Mouse (Mus musculus) embryonic facial prominence, embryonic 15.5 days (tissue): ENCODE measurements around the gene Leng8. TPM values are rescaled to one million over a fixed set of nuclear protein-coding genes. Genes with fewer than 3 reads are reported as not detected.

Source experiments
- ATAC-seq: fragments of 200-750 bp; cut with Nextera tagmentation; 2 replicates; pipeline ENCODE4 v1.8.0; 2017; ENCODE audit warnings: low read depth, moderate TSS enrichment; ENCODE audit not compliant: insufficient number of reproducible peaks, low FRiP score, low TSS enrichment
- H3K27ac ChIP-seq: fragments of 300-500 bp; sonication (generic); replicated peaks from 2 replicates; pipeline ENCODE4 v1.5.1; 2015; ENCODE audit warnings: mild to moderate bottlenecking, inconsistent platforms
- H3K27me3 ChIP-seq: fragments of 300-500 bp; sonication (generic); 2 replicates; pipeline ENCODE4 v1.6.1; 2015; ENCODE audit warnings: inconsistent platforms
- H3K36me3 ChIP-seq: fragments of 300-500 bp; sonication (generic); 2 replicates; pipeline ENCODE4 v1.6.1; 2015; ENCODE audit warnings: mild to moderate bottlenecking, inconsistent platforms
- H3K4me1 ChIP-seq: fragments of 300-500 bp; sonication (generic); 2 replicates; pipeline ENCODE4 v1.6.1; 2015; ENCODE audit warnings: inconsistent platforms
- H3K4me2 ChIP-seq: fragments of 300-500 bp; sonication (generic); replicated peaks from 2 replicates; pipeline ENCODE4 v1.6.1; 2015; ENCODE audit warnings: mild to moderate bottlenecking, inconsistent platforms
- H3K4me3 ChIP-seq: fragments of 300-500 bp; sonication (generic); replicated peaks from 2 replicates; pipeline ENCODE4 v1.5.1; 2015; ENCODE audit warnings: mild to moderate bottlenecking, inconsistent platforms
- H3K9ac ChIP-seq: fragments of 300-500 bp; sonication (generic); 2 replicates; pipeline ENCODE4 v1.6.1; 2015; ENCODE audit warnings: inconsistent platforms
- H3K9me3 ChIP-seq: fragments of 300-500 bp; sonication (generic); replicated peaks from 2 replicates; pipeline ENCODE4 v1.6.1; 2016; ENCODE audit warnings: inconsistent platforms
- WGBS: fragments of 180-500 bp; shearing (Covaris S2); methylation state at CpG from one replicate; pipeline ENCODE4 v1.1.7; 2015; 5-methylcytosine and 5-hydroxymethylcytosine counted together
- polyA plus RNA-seq: library from polyadenylated mRNA; unstranded; fragments of >200 nt; fragmentation: Nextera tagmentation; extraction: Ambion mirVana; gene quantifications from 2 replicates; pipeline ENCODE4 v1.2.1, GENCODE M21; 2015

Gene Leng8
- polyA plus RNA-seq, 1 experiment from 2014 or later, result 82.2 TPM

DNA sequence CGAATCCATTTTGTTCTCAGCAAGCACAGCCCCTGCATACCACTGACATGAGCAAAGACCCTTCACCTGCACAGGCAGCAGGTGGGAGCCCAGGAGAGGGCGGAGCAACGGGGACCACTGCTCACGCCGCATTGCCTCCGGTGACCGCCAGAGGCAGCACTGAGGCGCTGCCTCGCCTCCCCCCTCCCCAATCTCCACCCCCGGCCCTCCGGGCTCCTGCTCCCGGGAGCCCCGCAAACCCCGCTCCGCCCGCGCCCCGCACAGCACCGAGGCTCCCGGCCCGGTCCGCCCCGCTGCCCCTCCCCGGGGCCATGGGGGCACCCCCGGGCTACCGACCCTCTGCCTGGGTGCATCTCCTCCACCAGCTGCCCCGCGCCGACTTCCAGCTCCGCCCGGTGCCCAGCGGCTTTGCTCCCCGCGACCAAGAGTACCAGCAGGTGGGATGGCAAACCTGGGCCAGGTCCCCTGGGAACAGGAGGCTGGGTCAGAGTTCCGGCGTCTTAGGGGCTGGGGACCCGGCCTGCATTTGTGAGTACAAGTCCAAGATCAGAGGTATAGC, 17.4 kb upstream of the Leng8 start, which contains the start of gene Ttyh1:
Gene Ttyh1 (plus strand): TSS at position 65 of the 559 bp plus-strand sequence.
- Histone ChIP-seq H3K9me3 (no peaks in the 10 kb centered on the region), H3K4me3 (peak within 1 kb of the TSS; percentile 51), H3K27me3 (peaks cover 21% of the 10 kb centered on the region), H3K27ac (no peak within 1 kb of the TSS), H3K4me2 (peak within 1 kb of the TSS; percentile 86), H3K4me1 (peaks cover 22% of the 10 kb centered on the region), H3K9ac (peak within 1 kb of the TSS; percentile 28; the same call in 1 of the 2 replicates), H3K36me3 (no peaks in the 10 kb centered on the region)
- 2% methylated on average over 35 of the region's 37 CpGs for WGBS
- ATAC-seq, result no peak

DNA sequence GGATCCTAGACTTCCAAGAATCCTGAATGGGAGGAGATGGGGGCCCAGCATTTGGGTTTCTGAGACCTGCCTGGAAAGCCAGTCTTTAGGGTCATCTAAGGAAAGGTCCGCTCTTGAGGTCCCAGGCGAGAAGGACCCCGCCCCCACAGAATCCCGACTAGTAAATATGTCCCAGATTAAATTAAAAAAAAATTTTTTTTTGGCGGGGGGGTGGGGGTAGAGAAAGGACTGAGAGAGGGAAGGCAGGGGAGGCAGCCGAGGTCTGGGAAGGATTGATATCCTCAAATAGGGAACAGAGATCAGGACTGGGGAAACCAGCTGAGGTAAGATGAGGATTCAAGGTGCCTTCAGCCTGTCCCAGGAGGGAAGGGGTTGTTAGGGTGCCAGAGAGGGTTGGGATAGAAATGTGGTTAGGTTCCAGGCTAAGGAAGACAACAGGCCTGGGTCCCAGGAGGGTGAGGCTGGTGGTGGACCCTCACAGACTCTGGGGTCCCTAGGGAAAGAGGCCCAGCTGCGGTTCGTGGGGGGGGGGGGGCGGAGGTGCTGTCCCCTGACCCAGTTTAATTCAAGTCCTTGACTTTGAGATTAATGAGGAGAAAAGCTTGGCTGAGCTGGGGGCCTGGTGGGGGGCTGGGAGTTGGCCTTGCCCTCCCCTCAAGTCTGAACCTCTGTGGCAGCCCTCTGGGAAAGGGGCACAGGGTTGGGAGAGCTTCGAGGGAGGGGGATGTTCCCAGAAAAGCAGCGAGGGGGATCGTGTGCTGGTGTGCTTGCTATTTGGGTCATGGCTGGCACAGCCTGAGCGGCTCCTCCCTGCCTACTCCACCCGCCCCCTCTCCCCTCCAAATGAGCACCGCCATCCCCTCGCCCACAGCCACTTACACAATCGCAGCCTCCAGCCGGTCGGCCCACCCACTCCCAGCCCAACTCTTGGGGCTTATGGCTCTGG, 16.6 kb upstream of the Leng8 start:
- 14% methylated on average over 19 of the region's 19 CpGs for WGBS
- no peak for ATAC-seq
- Histone ChIP-seq H3K27ac (no peak overlapping the region), H3K4me1 (peaks cover 27% of the 10 kb centered on the region), H3K36me3 (no peaks in the 10 kb centered on the region), H3K4me3 (peak overlapping the region; percentile 51), H3K27me3 (peaks cover 21% of the 10 kb centered on the region), H3K4me2 (peak overlapping the region; percentile 86), H3K9ac (no peak overlapping the region), H3K9me3 (no peaks in the 10 kb centered on the region)

DNA sequence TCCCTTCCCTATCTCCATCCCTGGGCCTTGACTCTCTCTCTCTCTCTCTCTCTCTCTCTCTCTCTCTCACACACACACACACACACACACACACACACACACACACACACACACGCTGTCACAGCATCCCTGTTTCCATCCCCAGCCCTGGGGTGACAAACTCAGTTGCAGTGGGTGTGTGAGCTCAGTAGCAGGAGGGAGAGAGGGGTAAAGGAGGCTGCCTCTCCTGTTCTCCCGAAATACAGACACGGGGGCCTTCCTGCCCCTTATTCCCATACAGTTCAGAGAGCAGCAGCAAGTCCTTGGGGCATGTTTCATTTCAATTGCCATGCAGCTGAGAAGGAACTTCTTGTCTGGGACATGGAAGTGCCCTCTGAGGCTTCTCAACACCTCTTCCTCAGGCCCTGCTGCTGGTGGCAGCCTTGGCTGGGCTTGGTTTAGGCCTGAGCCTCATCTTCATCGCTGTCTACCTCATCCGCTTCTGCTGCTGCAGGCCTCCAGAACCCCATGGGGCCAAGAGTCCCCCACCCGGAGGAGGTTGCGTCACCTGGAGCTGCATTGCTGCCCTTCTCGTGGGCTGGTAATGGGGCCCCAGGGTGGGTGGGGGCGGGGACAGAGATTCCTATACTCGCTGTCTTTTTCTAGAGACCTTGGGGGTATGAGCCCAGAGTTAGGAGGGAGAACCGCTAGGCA, 14.6 kb upstream of the Leng8 start:
- ATAC-seq, result no peak
- Histone ChIP-seq H3K4me1 (peaks cover 27% of the 10 kb centered on the region), H3K9ac (no peak overlapping the region), H3K4me2 (no peak overlapping the region), H3K27ac (no peak overlapping the region), H3K9me3 (no peaks in the 10 kb centered on the region), H3K36me3 (no peaks in the 10 kb centered on the region), H3K27me3 (peaks cover 21% of the 10 kb centered on the region), H3K4me3 (no peak overlapping the region)
- 42% methylated on average over 11 of the region's 11 CpGs for WGBS

DNA sequence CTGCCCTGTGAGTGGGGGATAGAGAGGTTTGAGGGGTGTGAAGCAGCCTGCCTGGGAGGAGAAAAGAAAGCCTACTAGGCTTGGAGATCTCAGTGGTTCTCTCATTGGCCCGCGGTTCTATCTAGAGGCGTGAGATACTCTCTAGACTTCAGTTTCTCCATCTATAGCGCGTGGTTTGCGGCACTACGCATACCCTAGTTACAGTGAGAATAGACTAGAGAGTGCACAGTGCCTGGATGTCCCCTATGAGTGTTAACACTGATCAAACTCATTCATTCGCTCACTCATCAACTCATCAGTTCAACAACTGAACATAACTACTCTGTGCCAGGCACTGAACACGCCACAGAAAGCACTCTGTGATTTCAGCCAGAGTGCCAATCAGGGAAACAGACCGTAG, 14.1 kb upstream of the Leng8 start:
- Histone ChIP-seq H3K9ac (no peak overlapping the region), H3K36me3 (no peaks in the 10 kb centered on the region), H3K4me2 (no peak overlapping the region), H3K27ac (no peak overlapping the region), H3K4me3 (no peak overlapping the region), H3K9me3 (no peaks in the 10 kb centered on the region), H3K4me1 (peaks cover 27% of the 10 kb centered on the region), H3K27me3 (peaks cover 21% of the 10 kb centered on the region)
- 81% methylated on average over 10 of the region's 10 CpGs for WGBS
- ATAC-seq, result no peak

DNA sequence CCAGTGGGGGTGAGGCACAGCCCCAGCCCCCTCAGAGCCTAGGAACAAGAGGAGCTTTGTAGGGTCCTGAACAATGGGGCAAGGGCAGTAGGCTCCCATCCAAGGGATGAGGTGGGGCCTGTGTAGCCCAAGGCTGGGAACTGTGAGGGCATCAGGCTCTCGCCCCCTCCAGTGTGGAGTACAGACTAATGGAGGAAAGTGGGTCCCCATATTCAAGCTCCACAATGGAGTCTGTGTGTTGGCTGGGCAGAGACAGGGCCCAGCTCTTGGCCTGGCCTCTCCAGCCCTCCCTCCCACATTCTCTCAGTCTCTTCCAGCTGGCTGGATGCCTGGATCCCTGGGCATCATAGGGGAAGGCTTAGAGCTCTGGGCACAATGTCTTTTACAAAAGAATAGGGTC, 13.1 kb upstream of the Leng8 start:
- Histone ChIP-seq H3K9ac (no peak overlapping the region), H3K27me3 (peaks cover 16% of the 10 kb centered on the region), H3K27ac (no peak overlapping the region), H3K36me3 (no peaks in the 10 kb centered on the region), H3K9me3 (no peaks in the 10 kb centered on the region), H3K4me2 (no peak overlapping the region), H3K4me1 (peaks cover 27% of the 10 kb centered on the region), H3K4me3 (no peak overlapping the region)
- 48% methylated on average over 1 of the region's 1 CpGs for WGBS
- ATAC-seq, result no peak

DNA sequence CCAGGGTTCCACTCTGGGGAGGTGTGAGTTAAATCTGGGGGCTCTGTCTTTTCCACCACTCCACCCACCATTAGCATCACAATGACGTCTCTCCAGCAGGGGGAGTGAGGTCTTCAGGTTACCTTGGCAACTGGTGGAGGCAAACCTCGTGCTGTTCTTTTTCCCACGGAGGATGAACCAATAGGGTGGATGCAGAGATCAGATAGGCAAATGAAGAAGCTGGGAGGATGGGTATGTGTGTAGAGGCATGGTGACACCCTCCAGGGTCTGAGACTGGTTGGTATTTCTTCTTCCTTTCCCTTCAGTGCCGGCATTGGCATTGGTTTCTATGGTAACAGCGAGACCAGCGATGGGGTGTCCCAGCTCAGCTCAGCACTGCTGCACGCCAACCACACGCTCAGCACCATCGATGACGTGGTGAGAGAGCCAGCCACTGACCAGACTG, 12.5 kb upstream of the Leng8 start:
- H3K4me1 ChIP-seq, result peaks cover 24% of the 10 kb centered on the region
- H3K9me3 ChIP-seq, result no peaks in the 10 kb centered on the region
- H3K36me3 ChIP-seq, result no peaks in the 10 kb centered on the region
- ATAC-seq, result 0 out of 2 replicates have a peak, but pooled peaks have one; percentile 16
- H3K27me3 ChIP-seq, result peaks cover 11% of the 10 kb centered on the region
- peak overlapping the region; percentile 41 for H3K4me2 ChIP-seq
- H3K27ac ChIP-seq, result no peak overlapping the region
- WGBS, result under 1% methylated on average over 10 of the region's 10 CpGs
- no peak overlapping the region for H3K9ac ChIP-seq
- peak overlapping the region; percentile 20; the same call in 1 of the 2 replicates for H3K4me3 ChIP-seq

DNA sequence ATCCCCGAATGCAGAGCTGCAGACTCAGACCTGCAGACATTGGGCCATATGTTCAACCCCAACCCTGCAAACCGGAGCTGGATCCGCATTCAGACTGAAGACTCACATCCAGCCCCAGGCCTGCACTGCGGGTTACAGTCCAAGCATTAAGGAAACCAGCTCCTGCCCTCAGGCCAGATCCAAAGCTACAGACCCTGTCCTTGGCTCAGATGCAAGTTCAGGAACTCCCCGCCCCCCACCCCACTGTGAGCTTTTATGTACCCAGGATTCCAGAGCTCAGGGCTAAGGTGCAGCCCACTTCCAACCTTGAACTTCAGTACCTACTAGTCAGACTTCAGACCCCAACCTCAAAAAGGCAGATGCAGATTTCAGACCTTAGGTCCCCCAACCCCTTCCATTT, 12.0 kb upstream of the Leng8 start:
- peaks cover 6% of the 10 kb centered on the region for H3K27me3 ChIP-seq
- no peak overlapping the region for H3K27ac ChIP-seq
- peak overlapping the region; percentile 41 for H3K4me2 ChIP-seq
- H3K4me3 ChIP-seq, result no peak overlapping the region
- WGBS, result 14% methylated on average over 5 of the region's 5 CpGs
- peaks cover 18% of the 10 kb centered on the region for H3K4me1 ChIP-seq
- no peaks in the 10 kb centered on the region for H3K36me3 ChIP-seq
- ATAC-seq, result no peak
- no peaks in the 10 kb centered on the region for H3K9me3 ChIP-seq
- no peak overlapping the region for H3K9ac ChIP-seq

DNA sequence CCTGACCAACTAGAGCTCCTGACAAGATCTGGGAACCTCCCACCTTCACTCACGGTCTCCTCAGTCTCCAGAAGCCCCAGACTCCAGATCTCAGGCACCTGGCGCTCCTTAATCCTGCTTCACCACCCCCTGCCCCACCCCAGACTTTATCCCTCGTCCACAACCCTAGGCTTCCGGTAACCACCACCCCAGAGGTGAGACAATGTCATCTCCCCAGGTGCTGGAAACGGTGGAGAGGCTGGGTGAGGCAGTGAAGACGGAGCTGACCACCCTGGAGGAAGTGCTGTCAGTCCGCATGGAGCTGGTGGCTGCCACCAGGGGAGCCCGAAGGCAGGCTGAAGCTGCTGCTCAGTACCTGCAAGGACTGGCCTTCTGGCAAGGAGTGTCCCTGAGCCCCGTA, 11.5 kb upstream of the Leng8 start:
- Histone ChIP-seq H3K4me1 (peaks cover 14% of the 10 kb centered on the region), H3K4me3 (no peak overlapping the region), H3K9ac (no peak overlapping the region), H3K36me3 (no peaks in the 10 kb centered on the region), H3K27me3 (peaks cover 2% of the 10 kb centered on the region; the same call in 1 of the 2 replicates), H3K27ac (no peak overlapping the region), H3K4me2 (no peak overlapping the region), H3K9me3 (no peaks in the 10 kb centered on the region)
- no peak for ATAC-seq
- WGBS, result 23% methylated on average over 9 of the region's 9 CpGs

DNA sequence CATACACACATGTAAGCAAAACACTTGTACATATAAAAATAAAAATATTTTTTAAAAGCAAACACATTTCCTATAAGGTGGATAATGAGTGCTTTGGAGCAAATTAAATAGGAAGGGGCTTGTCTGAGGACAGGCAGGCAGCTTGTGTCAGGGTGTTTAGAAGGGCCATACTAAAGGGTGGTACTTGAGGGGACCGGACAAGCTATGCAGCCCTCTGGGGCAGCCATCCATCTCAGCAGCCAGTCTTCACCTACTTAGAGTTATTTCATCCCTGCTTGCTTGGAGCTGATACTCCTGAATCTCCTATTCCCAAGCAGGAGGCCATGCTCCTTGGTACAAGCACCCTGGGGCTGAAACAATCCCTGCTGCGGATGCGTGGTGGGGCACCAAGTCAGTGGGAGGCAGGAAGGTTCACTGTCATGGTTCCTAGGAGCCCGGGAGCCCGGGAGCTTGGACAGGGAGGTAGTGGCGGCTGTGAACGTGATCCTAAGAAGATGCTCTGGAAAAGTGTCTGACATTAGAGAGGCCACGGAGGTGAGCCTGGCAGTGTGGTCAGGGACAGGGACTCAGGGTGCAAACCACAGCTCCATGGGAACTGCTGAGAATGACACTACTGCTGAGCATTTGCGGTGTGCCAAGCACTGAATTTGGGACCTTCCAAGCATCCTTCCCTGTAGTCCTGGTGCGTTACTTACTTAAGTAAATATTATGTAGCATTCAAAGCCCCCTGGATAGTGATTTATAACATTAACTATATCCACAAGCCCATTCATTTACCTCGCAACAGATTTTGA, 9.7 kb upstream of the Leng8 start:
- Histone ChIP-seq H3K9ac (no peak overlapping the region), H3K4me3 (no peak overlapping the region), H3K27ac (no peak overlapping the region), H3K9me3 (no peaks in the 10 kb centered on the region), H3K27me3 (no peaks in the 10 kb centered on the region), H3K36me3 (no peaks in the 10 kb centered on the region), H3K4me2 (no peak overlapping the region), H3K4me1 (peaks cover 16% of the 10 kb centered on the region)
- no peak for ATAC-seq
- 89% methylated on average over 11 of the region's 11 CpGs for WGBS

DNA sequence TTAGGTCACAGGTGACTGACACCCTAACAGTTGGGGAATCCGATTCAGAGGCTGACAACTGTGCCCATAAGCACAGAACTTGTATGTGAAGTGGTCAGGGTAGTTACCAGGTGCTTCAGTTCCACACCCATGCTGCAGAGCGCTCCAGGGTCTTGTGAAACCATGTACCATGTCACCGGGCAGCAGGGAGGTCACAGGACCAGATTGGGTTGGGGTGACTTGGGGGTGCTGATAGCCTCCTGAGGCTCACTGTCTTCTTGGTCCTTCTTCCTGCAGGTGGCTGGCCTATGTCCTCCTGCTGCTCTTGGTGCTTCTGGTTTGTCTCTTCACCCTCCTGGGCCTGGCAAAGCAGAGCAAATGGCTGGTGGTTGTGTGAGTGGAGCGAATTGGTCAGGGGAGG, 8.9 kb upstream of the Leng8 start:
- ATAC-seq, result no peak
- peaks cover 16% of the 10 kb centered on the region for H3K4me1 ChIP-seq
- no peaks in the 10 kb centered on the region for H3K9me3 ChIP-seq
- no peak overlapping the region for H3K27ac ChIP-seq
- no peak overlapping the region for H3K4me3 ChIP-seq
- no peaks in the 10 kb centered on the region for H3K27me3 ChIP-seq
- no peaks in the 10 kb centered on the region for H3K36me3 ChIP-seq
- 80% methylated on average over 4 of the region's 4 CpGs for WGBS
- H3K4me2 ChIP-seq, result no peak overlapping the region
- H3K9ac ChIP-seq, result no peak overlapping the region
